Mouse (Mus musculus): ENCODE measurements around the gene Pkn1.

Pkn1 gene

GRCm38 (mm10) chr8:83652030-83652743 lies 46.8 kb downstream of the Pkn1 start, which contains the start of gene Gipc1:
Gene Gipc1, plus strand, starts transcription at chr8:83652677.
- DNase-seq: peak; percentile 97

- no peak for DNase-seq
These were observed 49.3 kb downstream of the Pkn1 start for GRCm38 (mm10) chr8:83649699-83650098.

GRCm38 (mm10) chr8:83648031-83648430 lies 50.9 kb downstream of the Pkn1 start:
- DNase-seq: no peak

- DNase-seq: no peak
These were observed 51.5 kb downstream of the Pkn1 start for GRCm38 (mm10) chr8:83647511-83647910.

GRCm38 (mm10) chr8:83639649-83640048 lies 59.3 kb downstream of the Pkn1 start:
- DNase-seq: no peak

GRCm38 (mm10) chr8:83638856-83639255 lies 60.1 kb downstream of the Pkn1 start:
- no peak for DNase-seq

- DNase-seq: peak; percentile 59
These were observed 66.8 kb downstream of the Pkn1 start for GRCm38 (mm10) chr8:83632083-83632707.

- DNase-seq: peak; percentile 70
These were observed 73.2 kb downstream of the Pkn1 start for GRCm38 (mm10) chr8:83625676-83626299.

- peak; percentile 61 for DNase-seq
These were observed 74.2 kb downstream of the Pkn1 start for GRCm38 (mm10) chr8:83624739-83625138.

- peak; percentile 64 for DNase-seq
These were observed 75.4 kb downstream of the Pkn1 start for GRCm38 (mm10) chr8:83623549-83623948.

- DNase-seq: peak; percentile 94
These were observed 76.5 kb downstream of the Pkn1 start for GRCm38 (mm10) chr8:83622389-83622989.

- DNase-seq: no peak
These were observed 77.1 kb downstream of the Pkn1 start for GRCm38 (mm10) chr8:83621691-83622388.

- no peak for DNase-seq
These were observed 79.3 kb downstream of the Pkn1 start for GRCm38 (mm10) chr8:83619568-83620285.

- DNase-seq: no peak
These were observed 80.4 kb downstream of the Pkn1 start for GRCm38 (mm10) chr8:83618566-83618965.

- DNase-seq: no peak
These were observed 81.9 kb downstream of the Pkn1 start for GRCm38 (mm10) chr8:83617111-83617510.

GRCm38 (mm10) chr8:83616625-83617024 lies 82.4 kb downstream of the Pkn1 start:
- no peak for DNase-seq

Data from liver (tissue).